Mouse (Mus musculus) heart, embryonic 16.5 days (tissue): ENCODE data around the gene Adgb. TPM values are rescaled to one million over a fixed set of nuclear protein-coding genes. Genes with fewer than 3 reads are reported as not detected.
A peak's percentile ranks its signal among the peaks of the same experiment; 100 is the strongest.

Experiments
- ATAC-seq: fragments of 200-750 bp; cut with Nextera tagmentation; replicated peaks from 2 replicates; pipeline ENCODE4 v1.8.0; 2017; ENCODE audit warnings: moderate number of reproducible peaks; ENCODE audit not compliant: insufficient read depth, low FRiP score; ENCODE audit errors: extremely low read depth
- H3K27ac ChIP-seq: fragments of 300-500 bp; sonication (generic); 2 replicates; pipeline ENCODE4 v1.5.1; 2014; ENCODE audit warnings: mild to moderate bottlenecking, low read length, control low read depth, moderate library complexity
- H3K27me3 ChIP-seq: fragments of 300-500 bp; sonication (generic); 2 replicates; pipeline ENCODE4 v1.6.1; 2014; ENCODE audit warnings: low read length, mixed read lengths; ENCODE audit not compliant: control insufficient read depth, insufficient read depth
- H3K36me3 ChIP-seq: fragments of 300-500 bp; sonication (generic); 2 replicates; pipeline ENCODE4 v1.6.1; 2014; ENCODE audit not compliant: control insufficient read depth, insufficient read depth
- H3K4me1 ChIP-seq: fragments of 300-500 bp; sonication (generic); 2 replicates; pipeline ENCODE4 v1.6.1; 2014; ENCODE audit warnings: low read length, mixed read lengths; ENCODE audit not compliant: control insufficient read depth, insufficient read depth
- H3K4me2 ChIP-seq: fragments of 300-500 bp; sonication (generic); 2 replicates; pipeline ENCODE4 v1.6.1; 2014; ENCODE audit warnings: low read depth, mild to moderate bottlenecking, control low read depth, low read length
- H3K4me3 ChIP-seq: fragments of 300-500 bp; sonication (generic); 2 replicates; pipeline ENCODE4 v1.5.1; 2014; ENCODE audit warnings: mild to moderate bottlenecking, control low read depth, low read length
- H3K9ac ChIP-seq: fragments of 300-500 bp; sonication (generic); 2 replicates; pipeline ENCODE4 v1.6.1; 2014; ENCODE audit warnings: low read length, control low read depth
- H3K9me3 ChIP-seq: fragments of 300-500 bp; sonication (generic); replicated peaks from 2 replicates; pipeline ENCODE4 v1.6.1; 2016; ENCODE audit warnings: low read length; ENCODE audit not compliant: control insufficient read depth
- WGBS: fragments of 180-500 bp; shearing (Covaris S2); extraction: QIAGEN DNeasy Blood & Tissue Kit; methylation state at CpG from one replicate; pipeline ENCODE4 v1.1.7; 2014; 5-methylcytosine and 5-hydroxymethylcytosine counted together
- polyA plus RNA-seq: library from polyadenylated mRNA; unstranded; fragments of >200 nt; fragmentation: Nextera tagmentation; extraction: Ambion mirVana; gene quantifications from 2 replicates; pipeline ENCODE4 v1.2.1, GENCODE M21; 2015

Gene Adgb
- polyA plus RNA-seq, 1 experiment from 2014 or later, result 0.30 TPM

GRCm38 (mm10) chr10:10300915-10301439, 171.1 kb downstream of the Adgb start:
- Histone ChIP-seq H3K36me3 (no peaks in the 10 kb centered on the region), H3K4me2 (no peak overlapping the region), H3K9me3 (no peaks in the 10 kb centered on the region), H3K27me3 (no peaks in the 10 kb centered on the region), H3K9ac (no peak overlapping the region), H3K4me3 (no peak overlapping the region), H3K4me1 (peaks cover 6% of the 10 kb centered on the region; the same call in 1 of the 2 replicates), H3K27ac (0 out of 2 replicates have a peak overlapping the region, but pooled peaks have one; percentile 48)
- WGBS, result 37% methylated on average over 8 of the region's 8 CpGs
- ATAC-seq, result no peak

DNA sequence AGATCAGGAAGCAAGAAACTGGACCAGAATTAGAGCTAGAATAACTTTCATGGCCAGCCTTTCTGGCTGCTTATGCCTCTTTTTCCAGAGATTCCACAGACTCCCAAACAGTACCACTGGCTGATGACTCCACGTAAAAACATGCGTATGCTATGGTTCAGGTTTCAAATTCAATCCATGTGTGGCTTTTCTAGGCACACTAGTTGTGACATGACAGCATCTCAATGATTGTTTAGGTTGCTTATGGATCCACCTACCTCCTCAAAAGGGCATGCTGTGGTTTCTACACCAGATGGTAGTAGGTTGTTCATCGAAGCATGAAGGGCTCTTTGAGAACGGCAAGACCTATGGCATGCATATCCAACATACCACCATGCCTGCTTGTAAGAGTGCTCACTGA, 172.1 kb downstream of the Adgb start:
- H3K36me3 ChIP-seq, result no peaks in the 10 kb centered on the region
- WGBS, result 87% methylated on average over 4 of the region's 4 CpGs
- H3K4me3 ChIP-seq, result no peak overlapping the region
- H3K9ac ChIP-seq, result no peak overlapping the region
- no peak overlapping the region for H3K27ac ChIP-seq
- peaks cover 6% of the 10 kb centered on the region; the same call in 1 of the 2 replicates for H3K4me1 ChIP-seq
- H3K4me2 ChIP-seq, result no peak overlapping the region
- no peak for ATAC-seq
- no peaks in the 10 kb centered on the region for H3K27me3 ChIP-seq
- no peaks in the 10 kb centered on the region for H3K9me3 ChIP-seq

GRCm38 (mm10) chr10:10287221-10287867, 184.8 kb downstream of the Adgb start:
- ATAC-seq, result no peak
- H3K4me1 ChIP-seq, result no peaks in the 10 kb centered on the region
- WGBS, result 67% methylated on average over 2 of the region's 2 CpGs

More at GRCm38 (mm10) chr10:10287221-10287867, 184.8 kb downstream of the Adgb start:
- H3K9me3 ChIP-seq, result no peaks in the 10 kb centered on the region
- no peak overlapping the region for H3K4me3 ChIP-seq
- no peak overlapping the region for H3K9ac ChIP-seq
- H3K27ac ChIP-seq, result no peak overlapping the region
- no peaks in the 10 kb centered on the region for H3K36me3 ChIP-seq
- no peak overlapping the region for H3K4me2 ChIP-seq
- no peaks in the 10 kb centered on the region for H3K27me3 ChIP-seq

Other genes starting within 250 kb of the Adgb start
- 7.2 and 8.5 TPM in 2 replicates for gene Rab32, start 85.9 kb upstream of the Adgb start, polyA plus RNA-seq
- gene Gm10944, start 209.0 kb upstream of the Adgb start, polyA plus RNA-seq, result not detected in 2 replicates